In the genomic region with DNA sequence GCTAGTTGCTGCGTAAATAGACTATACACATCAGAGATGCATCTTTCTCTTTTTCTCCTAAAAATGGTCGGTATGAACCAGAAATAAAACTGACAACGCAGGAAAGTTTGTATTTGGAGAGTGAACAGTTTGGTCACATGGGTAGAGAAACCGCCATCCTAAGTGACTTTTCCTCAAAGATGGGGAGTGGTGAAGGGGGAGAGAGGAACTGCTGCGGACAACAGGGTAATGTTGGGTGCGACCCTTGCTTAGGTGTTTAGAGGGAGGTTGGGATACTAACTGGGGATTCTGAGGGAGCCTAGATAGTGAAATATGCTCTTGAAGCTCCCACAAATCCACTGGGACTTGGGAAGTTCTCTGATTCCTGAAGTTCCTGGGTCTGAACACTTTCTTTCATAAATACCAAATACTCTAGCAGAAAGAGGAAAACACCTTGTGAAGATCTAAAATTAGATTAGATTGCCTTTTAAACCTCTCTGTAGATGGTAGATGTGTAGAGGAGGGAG, we compare ENCODE assay signal across 16 mouse cellular contexts. TPM values are rescaled to one million over a fixed set of nuclear protein-coding genes. Genes with fewer than 3 reads are reported as not detected.
DNase-seq lines count a peak whose midpoint lies in the region; ATAC-seq and TF ChIP-seq lines count a peak whose summit lies in the region.
"Had no signal": no experiment of that assay in that cellular context is flagged by ENCODE, and none has a peak within 500 bp of the region (broad histone marks: within the 10 kb centered on the region; RNA-seq: fewer than 3 reads in every experiment).

No protein-coding gene starts in this region.

- H3K9me3 ChIP-seq in E14TG2a.4 (ENCODE audit: low read length): no peaks in the 10 kb centered on the region
- no peaks in the 10 kb centered on the region for H3K9me3 ChIP-seq in forebrain, embryonic 12.5 days
- H3K9me3 ChIP-seq in hindbrain, embryonic 14.5 days (ENCODE audit: control insufficient read depth, low read length): no peaks in the 10 kb centered on the region
- H3K9me3 ChIP-seq in midbrain, embryonic 16.5 days (replicated peaks; ENCODE audit: control insufficient read depth, low read length, poor library complexity, severe bottlenecking): no peaks in the 10 kb centered on the region
- H3K9me3 ChIP-seq: liver, embryonic 15.5 days had no signal

- ATAC-seq in forebrain, embryonic 12.5 days (ENCODE audit: low FRiP score): no peak
- ATAC-seq in hindbrain, embryonic 14.5 days (ENCODE audit: low FRiP score): no peak
- ATAC-seq in midbrain, embryonic 16.5 days: no peak
- ATAC-seq: intestine, postnatal 0 days had no signal

- peak overlapping the region; percentile 63; the same call in 1 of the 2 replicates for H3K9ac ChIP-seq in forebrain, embryonic 12.5 days
- H3K9ac ChIP-seq in hindbrain, embryonic 14.5 days: peak overlapping the region; percentile 46
- peak overlapping the region; percentile 13; the same call in 1 of the 2 replicates for H3K9ac ChIP-seq in midbrain, embryonic 16.5 days (ENCODE audit: low read depth, low read length)
- H3K9ac ChIP-seq: liver, embryonic 15.5 days had no signal

- peak overlapping the region; percentile 89 for H3K27ac ChIP-seq in forebrain, embryonic 12.5 days
- peak overlapping the region; percentile 82 for H3K27ac ChIP-seq in hindbrain, embryonic 14.5 days
- H3K27ac ChIP-seq in midbrain, embryonic 16.5 days (ENCODE audit: low read length): peak overlapping the region; percentile 64
- H3K27ac ChIP-seq: liver, embryonic 15.5 days had no signal

- no peak for DNase-seq in hindbrain, embryonic 14.5 days (ENCODE audit: low spot score)
- DNase-seq in urinary bladder, adult 2 months (ENCODE audit: low spot score): no peak
- DNase-seq in kidney, postnatal 36 days: no peak
- no peak for DNase-seq in layer of hippocampus, postnatal 25 days (ENCODE audit: extremely low spot score in 1 of 2, low spot score in 1 of 2)
- DNase-seq in layer of hippocampus, adult 11-12 months (ENCODE audit: low spot score): no peak
- DNase-seq: adrenal gland, postnatal 36 days; heart, adult 18-20 months; heart, postnatal 10 days; kidney, postnatal 14 days had no signal

- TF ChIP-seq CTCF in E14TG2a.4 (conservative IDR thresholded peaks at IDR 0.05; ENCODE audit: low read length): no peak

- peaks cover 27% of the 10 kb centered on the region for H3K4me1 ChIP-seq in E14TG2a.4 (replicated peaks; ENCODE audit: low read depth, low read length)
- peaks cover 12% of the 10 kb centered on the region; the same call in 1 of the 2 replicates for H3K4me1 ChIP-seq in forebrain, embryonic 12.5 days
- H3K4me1 ChIP-seq in hindbrain, embryonic 14.5 days (replicated peaks; ENCODE audit: control insufficient read depth, insufficient read depth, low read length): no peaks in the 10 kb centered on the region
- H3K4me1 ChIP-seq in midbrain, embryonic 16.5 days (ENCODE audit: control insufficient read depth, insufficient read depth, low read length): no peaks in the 10 kb centered on the region
- H3K4me1 ChIP-seq: liver, embryonic 15.5 days had no signal

- H3K4me2 ChIP-seq in forebrain, embryonic 12.5 days: peak overlapping the region; percentile 44
- H3K4me2 ChIP-seq in hindbrain, embryonic 14.5 days (replicated peaks): peak overlapping the region; percentile 47
- peak overlapping the region; percentile 40 for H3K4me2 ChIP-seq in midbrain, embryonic 16.5 days (ENCODE audit: low read length)
- H3K4me2 ChIP-seq: liver, embryonic 15.5 days had no signal

- peaks cover 77% of the 10 kb centered on the region for H3K27me3 ChIP-seq in E14TG2a.4 (ENCODE audit: insufficient read depth, low read length)
- H3K27me3 ChIP-seq in forebrain, embryonic 12.5 days: peaks cover 81% of the 10 kb centered on the region
- H3K27me3 ChIP-seq in hindbrain, embryonic 14.5 days (ENCODE audit: control insufficient read depth, insufficient read depth, low read length): peaks cover 92% of the 10 kb centered on the region
- H3K27me3 ChIP-seq in midbrain, embryonic 16.5 days (ENCODE audit: control insufficient read depth, insufficient read depth, low read depth, low read length): peaks cover 50% of the 10 kb centered on the region

- H3K4me3 ChIP-seq in E14TG2a.4 (replicated peaks; ENCODE audit: low read length): peak overlapping the region; percentile 17; the same call in 1 of the 2 replicates
- H3K4me3 ChIP-seq in forebrain, embryonic 12.5 days (replicated peaks): peak overlapping the region; percentile 35
- H3K4me3 ChIP-seq in hindbrain, embryonic 14.5 days (replicated peaks; ENCODE audit: low read length): peak overlapping the region; percentile 24
- H3K4me3 ChIP-seq in midbrain, embryonic 16.5 days (ENCODE audit: low read depth, low read length): peak overlapping the region; percentile 15; the same call in 1 of the 2 replicates
- H3K4me3 ChIP-seq: liver, embryonic 15.5 days had no signal

- no peaks in the 10 kb centered on the region for H3K36me3 ChIP-seq in E14TG2a.4 (ENCODE audit: insufficient read depth, low read length)
- H3K36me3 ChIP-seq in forebrain, embryonic 12.5 days (replicated peaks): no peaks in the 10 kb centered on the region
- no peaks in the 10 kb centered on the region for H3K36me3 ChIP-seq in hindbrain, embryonic 14.5 days (replicated peaks; ENCODE audit: control insufficient read depth, insufficient read depth)
- H3K36me3 ChIP-seq in midbrain, embryonic 16.5 days (ENCODE audit: control insufficient read depth, insufficient read depth, low read length): no peaks in the 10 kb centered on the region
- H3K36me3 ChIP-seq: liver, embryonic 15.5 days had no signal

- under 1% methylated on average over 6 of the region's 6 CpGs for WGBS in forebrain, embryonic 12.5 days
- 2% methylated on average over 6 of the region's 6 CpGs for WGBS in hindbrain, embryonic 14.5 days
- 1% methylated on average over 6 of the region's 6 CpGs for WGBS in midbrain, embryonic 16.5 days

RNA-seq across cellular contexts. Expression of a gene that starts 40.7 kb away (rescaled TPM):
- polyA plus RNA-seq in forebrain, embryonic 12.5 days (2016; fragmentation: Nextera tagmentation; extraction: Ambion mirVana): 13.9 and 14.4 TPM in 2 replicates
- 21.4 and 25.1 TPM in 2 replicates for polyA plus RNA-seq in hindbrain, embryonic 14.5 days (2014; fragmentation: Nextera tagmentation; extraction: Ambion mirVana)
- 9.1 and 20.6 TPM in 2 replicates for polyA plus RNA-seq in midbrain, embryonic 16.5 days (2015; fragmentation: Nextera tagmentation; extraction: Ambion mirVana)
- 0.03 and 0.08 TPM in 2 replicates for polyA plus RNA-seq in urinary bladder, adult 2 months (2012; rRNA removed)
- 10 to 100 TPM; 10.1 to 13.2 TPM for total RNA-seq in layer of hippocampus, postnatal 25 days (2021)
- total RNA-seq: adrenal gland, postnatal 36 days; common myeloid progenitor, adult 5-6 weeks; heart, adult 18-20 months; MEL had no signal
- polyA plus RNA-seq: intestine, postnatal 0 days had no signal

RNA-seq across cellular contexts. Expression of a gene that starts 44.1 kb away (rescaled TPM):
- 56.4 and 60.5 TPM in 2 replicates for polyA plus RNA-seq in forebrain, embryonic 12.5 days (2016; fragmentation: Nextera tagmentation; extraction: Ambion mirVana)
- 47.8 and 54.9 TPM in 2 replicates for polyA plus RNA-seq in hindbrain, embryonic 14.5 days (2014; fragmentation: Nextera tagmentation; extraction: Ambion mirVana)
- polyA plus RNA-seq in midbrain, embryonic 16.5 days (2015; fragmentation: Nextera tagmentation; extraction: Ambion mirVana): 55.8 and 154 TPM in 2 replicates
- polyA plus RNA-seq in urinary bladder, adult 2 months (2012; rRNA removed): 0.01 TPM in 1 of 2 replicates, not detected in the other
- total RNA-seq in layer of hippocampus, postnatal 25 days (2021): 1 to 10 TPM; 2.0 to 2.1 TPM
- total RNA-seq: adrenal gland, postnatal 36 days; common myeloid progenitor, adult 5-6 weeks; heart, adult 18-20 months; heart, postnatal 10 days; MEL had no signal
- polyA plus RNA-seq: intestine, postnatal 0 days; liver, embryonic 15.5 days had no signal

Comparison
In these comparisons a context has a peak if more than half of its experiments do, and no peak if none do; other contexts are left out.
1. H3K9ac ChIP-seq: peak in every context shown above with its lines; median percentile 63 in forebrain, embryonic 12.5 days; 46 in hindbrain, embryonic 14.5 days; 13 in midbrain, embryonic 16.5 days.
2. RNA of a gene that starts 44.1 kb away (polyA plus RNA-seq): 56.4 to 60.5 TPM in forebrain, embryonic 12.5 days, 55.8 to 154 TPM in midbrain, embryonic 16.5 days and 47.8 to 54.9 TPM in hindbrain, embryonic 14.5 days; 0.01 TPM in urinary bladder, adult 2 months; every median in the first group is over 10 times any median in the second.
3. Peak in every context shown above with its lines, with median percentiles within 50 percentile points of each other: H3K4me3 ChIP-seq, H3K27ac ChIP-seq and H3K4me2 ChIP-seq.